Mouse (Mus musculus) liver, embryonic 12.5 days (tissue): ENCODE measurements around the gene Shq1. TPM values are rescaled to one million over a fixed set of nuclear protein-coding genes. Genes with fewer than 3 reads are reported as not detected.

ENCODE experiments used
- ATAC-seq: fragments of 200-750 bp; cut with Nextera tagmentation; 2 replicates; pipeline ENCODE4 v1.8.0; 2017; ENCODE audit warnings: moderate number of reproducible peaks, mild to moderate bottlenecking, moderate library complexity
- H3K27ac ChIP-seq: fragments of 300-500 bp; sonication (generic); 2 replicates; pipeline ENCODE4 v1.5.1; 2016; ENCODE audit warnings: mild to moderate bottlenecking
- H3K27me3 ChIP-seq: fragments of 300-500 bp; sonication (generic); replicated peaks from 2 replicates; pipeline ENCODE4 v1.6.1; 2016; ENCODE audit warnings: mild to moderate bottlenecking, moderate library complexity
- H3K36me3 ChIP-seq: fragments of 300-500 bp; sonication (generic); 2 replicates; pipeline ENCODE4 v1.6.1; 2016; ENCODE audit warnings: mild to moderate bottlenecking, moderate library complexity
- H3K4me1 ChIP-seq: fragments of 300-500 bp; sonication (generic); 2 replicates; pipeline ENCODE4 v1.6.1; 2016
- H3K4me2 ChIP-seq: fragments of 300-500 bp; sonication (generic); 2 replicates; pipeline ENCODE4 v1.6.1; 2016; ENCODE audit warnings: mild to moderate bottlenecking, moderate library complexity
- H3K4me3 ChIP-seq: fragments of 300-500 bp; sonication (generic); 2 replicates; pipeline ENCODE4 v1.5.1; 2016; ENCODE audit warnings: mild to moderate bottlenecking, moderate library complexity
- H3K9ac ChIP-seq: fragments of 300-500 bp; sonication (generic); 2 replicates; pipeline ENCODE4 v1.6.1; 2016; ENCODE audit warnings: mild to moderate bottlenecking, moderate library complexity
- H3K9me3 ChIP-seq: fragments of 300-500 bp; sonication (generic); replicated peaks from 2 replicates; pipeline ENCODE4 v1.6.1; 2016; ENCODE audit warnings: mild to moderate bottlenecking, moderate library complexity
- WGBS: fragments of 180-500 bp; shearing (Covaris S2); methylation state at CpG from one replicate; pipeline ENCODE4 v1.1.7; 2016; ENCODE audit not compliant: insufficient replicate concordance; 5-methylcytosine and 5-hydroxymethylcytosine counted together
- polyA plus RNA-seq: library from polyadenylated mRNA; unstranded; fragments of >200 nt; fragmentation: Nextera tagmentation; extraction: Ambion mirVana; gene quantifications from 2 replicates; pipeline ENCODE4 v1.2.1, GENCODE M21; 2016

Shq1 gene
- polyA plus RNA-seq, 1 experiment from 2014 or later, result 18.5 TPM

DNA sequence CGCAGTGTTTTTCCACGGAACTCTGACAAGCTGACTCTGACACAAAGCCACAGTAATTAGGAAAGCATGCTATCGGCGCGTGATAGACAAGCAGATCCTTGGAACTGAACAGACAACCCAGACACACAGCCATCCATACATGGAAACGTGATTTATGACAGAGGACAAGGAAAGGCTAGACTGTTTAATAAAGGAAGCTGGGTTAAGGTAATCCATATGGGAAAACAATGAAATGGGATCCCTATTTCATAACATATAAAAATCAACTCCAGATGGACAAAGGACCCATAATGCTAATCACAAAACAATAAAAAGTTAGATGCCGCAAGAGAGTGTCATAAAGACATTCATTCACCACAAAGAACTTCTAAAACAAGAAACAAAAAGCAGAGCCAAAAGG lies 78.0 kb downstream of the Shq1 start:
- WGBS, result 87% methylated on average over 7 of the region's 7 CpGs
- ATAC-seq, result no peak

DNA sequence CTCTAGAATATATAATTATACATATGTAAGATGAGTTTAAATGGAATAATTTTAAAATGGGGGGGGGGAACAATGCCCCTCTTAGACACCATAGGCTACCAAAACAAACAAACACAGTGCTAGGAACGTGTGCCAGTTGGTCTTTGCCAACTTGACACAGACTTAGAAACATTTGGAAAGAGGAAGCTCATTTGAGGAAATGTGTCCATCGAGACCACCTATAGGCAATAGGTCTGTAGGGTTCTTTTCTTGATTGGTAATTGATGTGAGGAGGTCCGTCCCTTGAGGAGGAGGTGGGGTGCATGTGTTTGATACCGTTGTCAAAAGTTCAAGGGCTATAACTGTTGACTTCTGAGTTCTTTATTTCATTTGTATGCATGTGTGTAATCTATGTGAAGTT lies 80.4 kb downstream of the Shq1 start:
- no peak for ATAC-seq
- no peak overlapping the region for H3K9ac ChIP-seq
- peaks cover 11% of the 10 kb centered on the region for H3K4me1 ChIP-seq
- no peak overlapping the region for H3K4me2 ChIP-seq
- no peaks in the 10 kb centered on the region for H3K27me3 ChIP-seq
- no peak overlapping the region for H3K27ac ChIP-seq
- no peak overlapping the region for H3K4me3 ChIP-seq
- 52% methylated on average over 4 of the region's 4 CpGs for whole genome bisulfite sequencing
- H3K36me3 ChIP-seq, result no peaks in the 10 kb centered on the region
- H3K9me3 ChIP-seq, result no peaks in the 10 kb centered on the region

More for the DNA sequence above, 78.0 kb downstream of the Shq1 start:
- no peaks in the 10 kb centered on the region for H3K36me3 ChIP-seq
- no peaks in the 10 kb centered on the region for H3K9me3 ChIP-seq
- no peaks in the 10 kb centered on the region for H3K27me3 ChIP-seq
- H3K4me1 ChIP-seq, result no peaks in the 10 kb centered on the region
- H3K9ac ChIP-seq, result no peak overlapping the region
- no peak overlapping the region for H3K27ac ChIP-seq
- H3K4me2 ChIP-seq, result no peak overlapping the region
- H3K4me3 ChIP-seq, result no peak overlapping the region

- ATAC-seq, result no peak
- H3K9ac ChIP-seq, result no peak overlapping the region
- no peak overlapping the region for H3K4me2 ChIP-seq
- no peaks in the 10 kb centered on the region for H3K9me3 ChIP-seq
- H3K27me3 ChIP-seq, result no peaks in the 10 kb centered on the region
- 68% methylated on average over 3 of the region's 3 CpGs for WGBS
- H3K4me3 ChIP-seq, result no peak overlapping the region
- H3K27ac ChIP-seq, result no peak overlapping the region
- H3K4me1 ChIP-seq, result peaks cover 11% of the 10 kb centered on the region
- H3K36me3 ChIP-seq, result no peaks in the 10 kb centered on the region
Observed at GRCm38 (mm10) chr6:100588876-100589275, 82.1 kb downstream of the Shq1 start.

DNA sequence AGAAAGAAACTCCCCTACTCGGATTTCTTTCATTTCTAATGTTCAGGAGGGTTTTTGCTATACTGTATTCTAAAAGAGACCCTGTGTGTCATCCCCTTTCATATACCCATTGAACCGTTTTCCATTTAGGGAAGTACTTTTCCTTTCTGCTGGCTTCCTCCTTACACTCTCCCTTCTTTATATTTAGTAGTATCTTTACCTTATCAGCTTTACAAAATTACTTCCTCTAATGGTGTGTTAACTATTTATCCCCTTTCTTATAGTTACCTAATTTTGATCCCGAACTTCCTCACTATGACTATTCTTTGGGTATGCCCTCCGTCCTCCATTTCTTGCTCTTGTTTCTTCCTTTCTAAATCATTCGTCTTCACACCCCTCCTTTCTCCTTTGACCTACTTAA lies 84.2 kb downstream of the Shq1 start:
- no peak overlapping the region for H3K27ac ChIP-seq
- no peak for ATAC-seq
- no peaks in the 10 kb centered on the region for H3K9me3 ChIP-seq

DNA sequence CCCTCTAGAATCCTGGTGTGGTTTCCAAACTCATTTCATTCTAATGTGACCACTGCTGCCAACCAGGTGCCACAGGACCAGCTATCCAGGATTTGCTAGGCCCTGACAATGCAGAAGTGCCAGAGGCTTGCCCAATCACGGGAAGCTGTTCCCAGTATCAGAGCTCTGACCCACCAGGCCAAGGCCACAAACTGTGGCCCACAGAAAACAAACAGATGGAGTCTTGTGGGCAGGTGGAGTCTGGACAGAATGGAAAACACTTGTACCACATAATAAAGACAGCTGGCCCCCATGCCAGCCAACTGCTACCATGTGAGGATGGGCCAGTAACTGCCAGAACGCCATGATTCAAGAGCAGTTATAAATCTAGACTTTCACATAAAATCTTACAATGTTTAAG lies 89.0 kb downstream of the Shq1 start:
- 74% methylated on average over 2 of the region's 2 CpGs for WGBS
- no peak for ATAC-seq
- no peak overlapping the region for H3K4me2 ChIP-seq
- H3K36me3 ChIP-seq, result peaks cover 9% of the 10 kb centered on the region; the same call in 1 of the 2 replicates
- no peak overlapping the region for H3K9ac ChIP-seq
- peaks cover 9% of the 10 kb centered on the region for H3K4me1 ChIP-seq
- no peak overlapping the region for H3K27ac ChIP-seq
- no peaks in the 10 kb centered on the region for H3K9me3 ChIP-seq
- H3K27me3 ChIP-seq, result no peaks in the 10 kb centered on the region
- no peak overlapping the region for H3K4me3 ChIP-seq

More for the DNA sequence above, 84.2 kb downstream of the Shq1 start:
- Histone ChIP-seq H3K4me3 (no peak overlapping the region), H3K4me2 (no peak overlapping the region), H3K36me3 (no peaks in the 10 kb centered on the region), H3K4me1 (peaks cover 11% of the 10 kb centered on the region), H3K9ac (no peak overlapping the region), H3K27me3 (no peaks in the 10 kb centered on the region)
- 31% methylated on average over 5 of the region's 5 CpGs for WGBS

DNA sequence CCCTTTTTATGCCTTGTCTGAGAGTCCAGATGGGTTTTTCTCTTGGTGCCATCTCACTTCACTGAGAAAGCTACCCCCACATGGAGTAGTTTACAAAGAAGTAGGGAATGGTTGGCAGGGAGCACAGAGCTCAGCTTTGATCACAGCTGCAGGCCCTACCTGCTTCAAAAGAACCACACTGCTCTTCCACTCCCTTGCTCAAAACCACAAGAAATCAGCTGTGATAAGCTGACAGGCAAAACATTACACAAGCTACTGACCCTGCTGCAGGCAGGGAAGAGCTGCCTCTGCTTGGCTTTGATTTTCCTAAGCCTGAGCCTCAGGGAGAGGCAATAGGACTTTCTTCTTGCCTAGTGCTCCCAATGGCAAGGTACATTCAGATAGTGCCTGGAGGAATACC lies 89.9 kb downstream of the Shq1 start:
- no peak overlapping the region for H3K4me3 ChIP-seq
- ATAC-seq, result no peak
- no peaks in the 10 kb centered on the region for H3K27me3 ChIP-seq
- H3K27ac ChIP-seq, result no peak overlapping the region
- 0 out of 2 replicates have a peak, but pooled peaks cover 2% of the 10 kb centered on the region for H3K4me1 ChIP-seq
- H3K36me3 ChIP-seq, result peaks cover 11% of the 10 kb centered on the region; the same call in 1 of the 2 replicates
- H3K9me3 ChIP-seq, result no peaks in the 10 kb centered on the region
- no peak overlapping the region for H3K4me2 ChIP-seq
- H3K9ac ChIP-seq, result no peak overlapping the region

- no peak overlapping the region for H3K27ac ChIP-seq
- no peak for ATAC-seq
- H3K4me1 ChIP-seq, result no peaks in the 10 kb centered on the region
- no peaks in the 10 kb centered on the region for H3K27me3 ChIP-seq
- H3K4me3 ChIP-seq, result no peak overlapping the region
- H3K4me2 ChIP-seq, result no peak overlapping the region
- 87% methylated on average over 6 of the region's 6 CpGs for WGBS
- H3K9ac ChIP-seq, result no peak overlapping the region
- H3K9me3 ChIP-seq, result no peaks in the 10 kb centered on the region
- H3K36me3 ChIP-seq, result peaks cover 18% of the 10 kb centered on the region
Observed at GRCm38 (mm10) chr6:100577590-100577989, 93.4 kb downstream of the Shq1 start.

GRCm38 (mm10) chr6:100576171-100576570 lies 94.8 kb downstream of the Shq1 start:
- Histone ChIP-seq H3K27me3 (no peaks in the 10 kb centered on the region), H3K36me3 (peaks cover 29% of the 10 kb centered on the region), H3K4me1 (no peaks in the 10 kb centered on the region), H3K9me3 (no peaks in the 10 kb centered on the region), H3K27ac (no peak overlapping the region), H3K4me3 (no peak overlapping the region), H3K9ac (no peak overlapping the region), H3K4me2 (no peak overlapping the region)
- WGBS, result 68% methylated on average over 6 of the region's 6 CpGs
- no peak for ATAC-seq

GRCm38 (mm10) chr6:100566774-100567173 lies 104.2 kb downstream of the Shq1 start:
- WGBS, result 69% methylated on average over 6 of the region's 6 CpGs
- ATAC-seq, result no peak
- H3K4me2 ChIP-seq, result no peak overlapping the region

DNA sequence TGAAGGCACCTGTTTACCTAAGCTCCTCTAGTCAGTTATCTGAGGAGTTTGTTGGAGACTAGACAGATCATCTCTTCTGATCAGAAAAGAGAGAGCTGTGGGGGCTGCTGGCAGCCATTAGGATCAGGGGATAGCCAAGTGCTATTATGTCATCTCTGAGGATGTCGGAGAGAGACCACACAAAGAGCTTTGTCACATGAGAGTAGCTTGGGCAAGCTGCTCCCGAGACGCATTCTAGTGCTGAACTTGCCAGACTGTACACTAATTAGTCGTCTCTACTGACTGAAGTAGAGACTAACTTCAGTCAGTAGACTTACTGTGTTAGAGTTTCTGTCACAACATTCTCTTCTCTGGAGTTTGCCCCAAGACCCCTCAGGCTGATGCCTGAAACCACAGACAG lies 106.4 kb downstream of the Shq1 start:
- H3K4me2 ChIP-seq, result no peak overlapping the region
- no peaks in the 10 kb centered on the region for H3K36me3 ChIP-seq
- no peak overlapping the region for H3K27ac ChIP-seq
- H3K9me3 ChIP-seq, result no peaks in the 10 kb centered on the region
- peaks cover 67% of the 10 kb centered on the region for H3K27me3 ChIP-seq
- no peak overlapping the region for H3K4me3 ChIP-seq
- no peak overlapping the region for H3K9ac ChIP-seq
- H3K4me1 ChIP-seq, result peaks cover 9% of the 10 kb centered on the region; the same call in 1 of the 2 replicates
- WGBS, result 69% methylated on average over 4 of the region's 4 CpGs
- no peak for ATAC-seq

More at GRCm38 (mm10) chr6:100566774-100567173, 104.2 kb downstream of the Shq1 start:
- H3K9me3 ChIP-seq, result no peaks in the 10 kb centered on the region
- H3K27ac ChIP-seq, result no peak overlapping the region
- H3K36me3 ChIP-seq, result peaks cover 6% of the 10 kb centered on the region
- peaks cover 9% of the 10 kb centered on the region; the same call in 1 of the 2 replicates for H3K4me1 ChIP-seq
- H3K4me3 ChIP-seq, result no peak overlapping the region
- H3K27me3 ChIP-seq, result peaks cover 52% of the 10 kb centered on the region
- no peak overlapping the region for H3K9ac ChIP-seq

- peak; percentile 70 for ATAC-seq
- Histone ChIP-seq H3K9ac (0 out of 2 replicates have a peak overlapping the region, but pooled peaks have one; percentile 44), H3K27ac (no peak overlapping the region), H3K4me1 (peaks cover 9% of the 10 kb centered on the region; the same call in 1 of the 2 replicates), H3K36me3 (no peaks in the 10 kb centered on the region), H3K27me3 (peaks cover 67% of the 10 kb centered on the region), H3K9me3 (no peaks in the 10 kb centered on the region), H3K4me3 (peak overlapping the region; percentile 47), H3K4me2 (peak overlapping the region; percentile 74)
- 8% methylated on average over 38 of the region's 38 CpGs for whole genome bisulfite sequencing
Observed at GRCm38 (mm10) chr6:100563552-100564341, 107.2 kb downstream of the Shq1 start.

GRCm38 (mm10) chr6:100562719-100563551 lies 108.0 kb downstream of the Shq1 start:
- Histone ChIP-seq H3K9me3 (no peaks in the 10 kb centered on the region), H3K4me3 (peak overlapping the region; percentile 47), H3K27me3 (peaks cover 67% of the 10 kb centered on the region), H3K9ac (peak overlapping the region; percentile 35), H3K4me1 (peaks cover 9% of the 10 kb centered on the region; the same call in 1 of the 2 replicates), H3K36me3 (no peaks in the 10 kb centered on the region), H3K4me2 (peak overlapping the region; percentile 74), H3K27ac (no peak overlapping the region)
- ATAC-seq, result no peak; the same call in 1 of the 2 replicates
- WGBS, result 3% methylated on average over 51 of the region's 51 CpGs
